Mouse (Mus musculus) lung, postnatal 0 days (tissue): ENCODE data around the gene Mroh3.

Source experiments
- CTCF ChIP-seq: IDR thresholded peaks from 2 replicates; pipeline ENCODE4 v1.5.1; 2016; ENCODE audit warnings: antibody characterized with exemption, mild to moderate bottlenecking
- EP300 ChIP-seq: IDR thresholded peaks from 2 replicates; pipeline ENCODE4 v1.6.1; 2016; ENCODE audit warnings: antibody characterized with exemption, mild to moderate bottlenecking, control low read depth

- TF ChIP-seq CTCF (no peak), EP300 (no peak)
Measured at GRCm38 (mm10) chr1:136190033-136190432, 22.6 kb downstream of the Mroh3 start.
